Mouse (Mus musculus) heart, postnatal 0 days (tissue): ENCODE data around the gene Hoxd3. TPM values are rescaled to one million over a fixed set of nuclear protein-coding genes. Genes with fewer than 3 reads are reported as not detected.
A peak's percentile ranks its signal among the peaks of the same experiment; 100 is the strongest.

Experiments
- ATAC-seq: fragments of 200-750 bp; cut with Nextera tagmentation; 2 replicates; pipeline ENCODE4 v1.8.0; 2017; ENCODE audit warnings: low read depth, moderate number of reproducible peaks, moderate library complexity; ENCODE audit not compliant: insufficient read depth
- DNase-seq: peaks from one replicate; pipeline ENCODE4 v3.0.0-alpha.2; 2016; ENCODE audit warnings: low spot score
- H3K27ac ChIP-seq: fragments of 300-500 bp; sonication (generic); 2 replicates; pipeline ENCODE4 v1.5.1; 2014; ENCODE audit warnings: low read depth, mild to moderate bottlenecking
- H3K27me3 ChIP-seq: fragments of 300-500 bp; sonication (generic); 2 replicates; pipeline ENCODE4 v1.6.1; 2014; ENCODE audit warnings: low read length, mixed read lengths; ENCODE audit not compliant: control insufficient read depth, insufficient read depth
- H3K36me3 ChIP-seq: fragments of 300-500 bp; sonication (generic); replicated peaks from 2 replicates; pipeline ENCODE4 v1.6.1; 2014; ENCODE audit warnings: low read length, mixed read lengths; ENCODE audit not compliant: control insufficient read depth, insufficient read depth
- H3K4me1 ChIP-seq: fragments of 300-500 bp; sonication (generic); 2 replicates; pipeline ENCODE4 v1.6.1; 2014; ENCODE audit warnings: antibody characterized with exemption; ENCODE audit not compliant: control insufficient read depth, insufficient read depth
- H3K4me2 ChIP-seq: fragments of 300-500 bp; sonication (generic); 2 replicates; pipeline ENCODE4 v1.6.1; 2014; ENCODE audit warnings: low read depth, mild to moderate bottlenecking, low read length, moderate library complexity
- H3K4me3 ChIP-seq: fragments of 300-500 bp; sonication (generic); 2 replicates; pipeline ENCODE4 v1.5.1; 2014; ENCODE audit warnings: low read depth, low read length
- H3K9ac ChIP-seq: fragments of 300-500 bp; sonication (generic); replicated peaks from 2 replicates; pipeline ENCODE4 v1.6.1; 2014; ENCODE audit warnings: low read depth, low read length, mixed read lengths
- H3K9me3 ChIP-seq: fragments of 300-500 bp; sonication (generic); replicated peaks from 2 replicates; pipeline ENCODE4 v1.6.1; 2016; ENCODE audit warnings: low read length; ENCODE audit not compliant: control insufficient read depth
- CTCF ChIP-seq: IDR thresholded peaks from 2 replicates; pipeline ENCODE4 v1.5.1; 2016; ENCODE audit warnings: antibody characterized with exemption, control low read depth, low read depth
- EP300 ChIP-seq: IDR thresholded peaks from 2 replicates; pipeline ENCODE4 v1.6.1; 2016; ENCODE audit warnings: antibody characterized with exemption, low read depth
- WGBS: fragments of 180-500 bp; shearing (Covaris S2); extraction: QIAGEN DNeasy Blood & Tissue Kit; methylation state at CpG from one replicate; pipeline ENCODE4 v1.1.7; 2014; 5-methylcytosine and 5-hydroxymethylcytosine counted together
- polyA plus RNA-seq: library from polyadenylated mRNA; unstranded; fragments of >200 nt; fragmentation: Nextera tagmentation; extraction: Ambion mirVana; gene quantifications from 2 replicates; pipeline ENCODE4 v1.2.1, GENCODE M21; 2015
- total RNA-seq: library from RNA; depleted of rRNA; stranded (reverse); fragments of >200 nt; gene quantifications from 2 replicates; pipeline ENCODE4 v1.2.3, GENCODE M21; 2014; ENCODE audit warnings: low replicate concordance

Gene Hoxd3
- total and polyA plus RNA-seq, 2 experiments from 2014 or later: 0.04 TPM; not detected in 1

DNA sequence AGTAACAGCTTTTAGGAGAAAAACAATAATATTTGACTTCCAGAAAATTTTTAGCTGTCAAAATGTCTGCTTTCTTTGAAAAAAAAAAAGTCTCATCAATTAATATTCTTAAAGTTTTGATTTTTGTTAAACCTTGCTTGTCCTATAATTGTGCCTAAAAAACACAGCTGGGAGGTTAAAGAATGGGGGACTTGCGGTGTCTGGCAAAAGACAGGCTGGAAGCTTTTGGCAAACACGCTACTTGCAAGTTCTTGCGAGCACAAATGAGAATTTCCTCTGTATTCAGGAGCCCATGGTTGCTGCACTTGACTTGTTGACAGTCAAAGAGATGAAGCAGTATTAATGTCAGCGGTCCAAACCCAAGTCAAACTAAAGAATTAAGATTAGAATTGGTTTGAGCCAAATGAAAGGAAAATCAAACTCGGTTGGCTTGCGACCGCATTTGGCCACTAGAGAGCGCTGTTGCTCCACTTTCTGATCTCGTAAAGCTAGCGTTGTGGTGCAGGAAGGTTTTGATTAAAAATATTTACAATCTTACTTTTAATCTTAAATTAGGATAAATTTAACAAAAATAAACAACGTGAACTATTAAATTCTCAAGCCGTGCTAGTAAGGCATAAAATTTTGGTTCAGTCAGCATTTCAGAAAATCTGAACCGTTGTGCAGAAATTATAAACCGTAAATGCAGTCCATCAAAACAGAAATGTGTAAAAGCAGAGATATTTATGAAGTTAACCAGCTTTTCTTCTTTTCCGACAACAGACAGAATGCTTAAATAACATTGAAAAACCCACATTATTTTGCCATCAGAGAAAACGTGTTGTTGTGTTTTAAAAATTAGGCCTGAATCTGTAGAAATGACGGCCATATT lies 9.5 kb upstream of the Hoxd3 start:
- Histone ChIP-seq H3K4me2 (no peak overlapping the region), H3K9me3 (no peaks in the 10 kb centered on the region), H3K4me3 (no peak overlapping the region), H3K27me3 (peaks cover 98% of the 10 kb centered on the region), H3K4me1 (no peaks in the 10 kb centered on the region), H3K9ac (no peak overlapping the region), H3K36me3 (no peaks in the 10 kb centered on the region), H3K27ac (no peak overlapping the region)
- no peak for ATAC-seq
- TF ChIP-seq CTCF: peak; percentile 86
- TF ChIP-seq EP300: no peak
- peak; percentile 65 for DNase-seq
- WGBS: 17% methylated on average over 17 of the region's 17 CpGs

DNA sequence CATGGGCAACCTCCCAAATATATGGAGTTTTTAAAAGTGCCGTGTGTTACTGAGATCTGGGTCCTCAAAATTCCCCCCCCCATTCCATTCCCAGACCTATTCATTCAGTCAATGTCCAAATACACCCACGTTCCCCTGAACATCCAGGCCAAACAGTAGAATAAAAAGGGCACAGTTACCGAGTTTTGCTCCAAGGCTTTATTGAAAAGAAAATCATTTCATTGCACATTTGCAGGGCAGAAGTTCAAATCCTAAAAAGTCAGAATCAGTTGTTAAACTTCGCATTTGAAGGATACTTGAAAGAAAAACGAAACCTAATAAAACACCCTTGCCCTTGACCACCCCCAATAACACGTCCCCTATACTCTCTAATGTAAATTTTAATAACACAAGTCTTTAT lies 8.9 kb upstream of the Hoxd3 start:
- Histone ChIP-seq H3K4me2 (no peak overlapping the region), H3K36me3 (no peaks in the 10 kb centered on the region), H3K27ac (no peak overlapping the region), H3K4me3 (no peak overlapping the region), H3K27me3 (peaks cover 98% of the 10 kb centered on the region), H3K4me1 (no peaks in the 10 kb centered on the region), H3K9ac (no peak overlapping the region), H3K9me3 (no peaks in the 10 kb centered on the region)
- no peak for TF ChIP-seq EP300
- TF ChIP-seq CTCF: no peak
- no peak for ATAC-seq
- 23% methylated on average over 6 of the region's 6 CpGs for WGBS
- no peak for DNase-seq

DNA sequence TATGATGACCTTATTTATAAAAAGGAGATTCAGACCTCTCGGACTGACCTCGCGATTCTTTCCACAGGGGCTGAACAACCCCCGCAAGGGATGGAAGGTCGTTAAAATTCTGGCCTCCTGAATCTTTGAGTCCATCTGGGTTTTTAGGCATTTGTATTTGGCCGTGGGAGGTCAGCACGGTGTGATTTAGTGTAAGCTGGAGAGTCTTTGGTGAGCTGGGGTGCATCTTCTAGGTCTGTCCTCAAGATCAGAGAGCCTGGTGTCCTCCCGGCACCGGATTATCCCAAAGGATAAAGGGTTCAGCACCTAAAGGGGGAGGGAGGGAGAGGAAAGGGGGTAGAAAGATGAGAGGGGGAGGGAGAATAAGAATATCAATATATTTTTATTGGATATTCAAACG lies 8.4 kb upstream of the Hoxd3 start:
- no peak overlapping the region for H3K9ac ChIP-seq
- H3K4me1 ChIP-seq: no peaks in the 10 kb centered on the region
- peaks cover 98% of the 10 kb centered on the region for H3K27me3 ChIP-seq
- H3K9me3 ChIP-seq: no peaks in the 10 kb centered on the region
- H3K4me2 ChIP-seq: no peak overlapping the region
- no peak overlapping the region for H3K27ac ChIP-seq
- H3K4me3 ChIP-seq: no peak overlapping the region
- TF ChIP-seq EP300 (no peak), CTCF (no peak)
- WGBS: 13% methylated on average over 10 of the region's 10 CpGs
- DNase-seq (no peak), ATAC-seq (no peak)
- no peaks in the 10 kb centered on the region for H3K36me3 ChIP-seq

DNA sequence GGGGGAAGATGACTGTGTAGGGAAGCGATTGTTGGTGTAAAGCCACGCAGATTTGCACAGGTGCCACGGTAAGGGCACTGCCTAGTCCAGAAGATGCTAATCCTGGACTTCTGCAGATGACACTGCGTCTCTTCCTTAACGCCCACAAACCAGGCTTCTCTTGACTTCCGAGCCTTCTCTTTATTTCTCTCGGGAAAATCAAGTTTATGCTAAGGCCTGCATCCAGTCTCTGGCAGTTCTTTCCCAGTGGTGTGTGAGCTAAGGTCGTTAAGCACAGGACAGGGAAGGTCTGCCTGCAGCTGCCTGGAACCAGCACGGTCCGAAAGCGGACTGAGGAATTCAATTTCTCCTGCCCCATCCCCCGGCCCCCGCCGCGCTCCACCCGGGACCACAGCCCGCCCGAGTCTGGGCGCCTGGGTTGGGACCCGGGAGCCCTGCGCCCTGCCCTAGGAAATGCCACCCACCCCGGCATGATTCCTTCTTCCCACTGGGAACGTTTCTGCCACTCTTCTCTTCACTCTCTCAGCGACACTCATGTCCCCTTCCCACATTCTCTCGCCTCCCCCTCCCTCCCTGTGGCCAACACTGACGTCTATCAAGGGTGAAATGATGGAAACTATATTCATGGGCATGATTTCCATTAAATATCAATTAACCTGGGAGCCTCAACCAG lies 7.9 kb upstream of the Hoxd3 start:
- ATAC-seq (no peak), DNase-seq (no peak)
- peaks cover 98% of the 10 kb centered on the region for H3K27me3 ChIP-seq
- TF ChIP-seq EP300: no peak
- TF ChIP-seq CTCF: no peak
- H3K4me2 ChIP-seq: no peak overlapping the region
- H3K9me3 ChIP-seq: no peaks in the 10 kb centered on the region
- H3K27ac ChIP-seq: no peak overlapping the region
- H3K36me3 ChIP-seq: no peaks in the 10 kb centered on the region
- no peaks in the 10 kb centered on the region for H3K4me1 ChIP-seq
- WGBS: 3% methylated on average over 26 of the region's 26 CpGs
- 0 out of 2 replicates have a peak overlapping the region, but pooled peaks have one; percentile 52 for H3K4me3 ChIP-seq
- no peak overlapping the region for H3K9ac ChIP-seq

DNA sequence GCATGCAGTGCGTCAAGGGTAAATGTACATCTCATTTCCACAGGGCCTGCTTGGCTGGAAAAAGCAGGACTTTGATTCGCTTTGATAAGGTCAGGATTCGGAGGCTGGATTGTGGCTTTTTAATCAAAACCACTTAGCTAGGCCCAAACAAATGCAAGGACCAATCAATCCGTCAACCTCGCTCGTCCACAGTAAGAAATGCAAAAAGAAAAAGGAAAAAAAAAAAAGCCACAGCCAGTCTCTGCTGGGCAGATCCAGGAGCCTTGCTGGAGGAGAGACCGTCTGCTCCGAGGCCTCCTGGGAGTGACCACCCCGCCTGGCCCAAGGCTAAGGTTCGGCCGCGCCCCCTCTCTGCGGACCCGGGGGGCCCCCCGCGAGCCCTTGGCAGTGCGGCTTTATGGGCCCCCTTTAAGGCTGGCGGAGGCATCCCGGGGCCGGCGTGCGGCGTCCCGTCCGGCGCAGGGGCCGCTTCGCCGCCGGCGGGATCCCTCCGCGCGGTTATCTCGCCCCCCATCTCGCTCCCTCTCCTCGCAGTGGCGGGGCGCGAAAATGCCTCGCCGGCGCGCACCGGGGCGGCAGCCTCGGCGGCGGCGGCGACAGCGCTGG lies 7.2 kb upstream of the Hoxd3 start, which contains the start of gene Hoxd8:
TSS of gene Hoxd8 (plus strand) at position 223 of the 606 bp plus-strand sequence.
- peak within 1 kb of the TSS; percentile 52 for H3K4me3 ChIP-seq
- H3K9ac ChIP-seq: peak within 1 kb of the TSS; percentile 39; the same call in 1 of the 2 replicates
- H3K4me2 ChIP-seq: peak within 1 kb of the TSS; percentile 72
- under 1% methylated on average over 42 of the region's 52 CpGs for WGBS
- DNase-seq: no peak
- H3K36me3 ChIP-seq: no peaks in the 10 kb centered on the region
- peaks cover 98% of the 10 kb centered on the region for H3K27me3 ChIP-seq
- TF ChIP-seq EP300: no peak
- TF ChIP-seq CTCF: no peak
- no peaks in the 10 kb centered on the region for H3K4me1 ChIP-seq
- H3K9me3 ChIP-seq: no peaks in the 10 kb centered on the region
- peak within 1 kb of the TSS; percentile 7; the same call in 1 of the 2 replicates for H3K27ac ChIP-seq
- ATAC-seq: no peak
